Mouse (Mus musculus) kidney, postnatal 4 days (tissue): ENCODE measurements around the gene Phlpp1.

ENCODE experiments used
- DNase-seq, 2 experiments: peaks; one replicate each; pipeline ENCODE4 v3.0.0; 2021; ENCODE audit warnings: mixed read lengths in 2 of 2

Phlpp1 gene

DNA sequence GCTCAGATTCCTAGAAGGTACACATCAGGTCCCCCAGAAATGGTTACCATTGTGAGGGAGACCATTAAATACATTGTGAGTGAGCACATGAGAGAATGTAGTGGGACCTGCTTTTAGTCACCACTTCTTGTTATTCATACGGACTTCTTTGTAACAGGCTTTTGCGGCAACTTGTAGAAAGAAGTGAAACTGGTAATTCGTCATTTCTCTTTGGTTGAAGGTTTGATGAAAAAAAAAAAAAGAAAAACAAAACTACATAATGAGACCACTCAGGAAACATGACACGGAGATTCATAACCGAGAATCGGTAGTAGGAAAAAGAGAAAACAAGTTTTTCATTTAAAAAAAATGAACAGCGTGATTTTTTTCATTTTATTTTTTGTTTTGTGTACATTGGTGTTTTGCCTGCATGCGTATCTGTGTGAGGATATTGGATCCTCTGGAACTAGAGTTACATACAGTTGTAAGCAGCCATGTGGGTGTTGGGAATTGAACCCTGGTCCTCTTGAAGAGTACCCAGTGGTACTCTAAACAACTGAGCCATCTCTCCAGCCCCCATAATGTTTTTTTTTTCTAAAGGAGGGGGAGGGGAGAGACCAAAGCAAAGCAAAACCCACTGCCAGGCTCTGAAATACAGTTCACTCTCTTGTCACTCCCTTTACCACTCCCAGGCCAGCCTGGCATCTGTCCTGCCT lies 150.0 kb downstream of the Phlpp1 start:
- DNase-seq, result no peak

GRCm38 (mm10) chr1:106326691-106327090 lies 155.1 kb downstream of the Phlpp1 start:
- DNase-seq, result no peak

DNA sequence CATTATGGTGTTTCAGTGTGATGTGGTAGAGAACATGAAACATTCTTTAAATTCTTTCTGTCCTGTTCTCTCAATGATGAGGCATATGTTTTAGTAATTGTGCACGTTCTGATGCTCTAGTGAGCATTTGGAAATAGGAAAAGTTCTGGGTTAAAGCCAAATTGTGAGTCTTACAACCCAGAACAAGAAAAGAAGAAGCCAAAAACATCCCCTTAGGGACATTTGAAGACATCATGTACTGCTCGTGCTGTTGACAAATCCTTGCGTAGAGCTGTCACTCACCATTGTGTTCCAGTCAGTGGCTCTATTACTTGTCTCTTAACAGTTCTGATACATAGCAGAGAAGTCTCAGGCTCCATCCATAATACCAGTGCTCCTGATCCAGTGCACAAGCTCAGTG lies 170.5 kb downstream of the Phlpp1 start:
- DNase-seq, result no peak

DNA sequence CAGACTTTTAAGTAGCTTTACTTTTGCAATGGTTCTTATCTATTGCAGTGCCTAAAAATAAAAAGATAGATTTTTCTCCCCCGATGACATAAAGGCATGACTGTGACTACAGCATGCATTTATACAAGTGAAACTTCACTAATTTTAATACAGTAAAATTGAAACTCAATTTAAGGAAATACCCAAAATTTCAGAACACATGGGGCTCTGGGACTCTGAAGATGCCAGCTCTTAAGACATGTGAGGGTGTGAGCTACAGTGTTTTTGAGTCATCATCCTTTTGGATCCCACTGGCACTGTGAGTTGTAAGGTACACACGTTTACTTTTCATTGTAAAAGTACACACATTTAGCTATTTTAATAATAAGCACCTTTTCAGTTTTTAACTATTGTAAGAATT lies 173.7 kb downstream of the Phlpp1 start:
- no peak for DNase-seq

- peak in 1 of 2 experiments; percentile 12 for DNase-seq
Observed at GRCm38 (mm10) chr1:106346776-106347175, 175.2 kb downstream of the Phlpp1 start.

DNA sequence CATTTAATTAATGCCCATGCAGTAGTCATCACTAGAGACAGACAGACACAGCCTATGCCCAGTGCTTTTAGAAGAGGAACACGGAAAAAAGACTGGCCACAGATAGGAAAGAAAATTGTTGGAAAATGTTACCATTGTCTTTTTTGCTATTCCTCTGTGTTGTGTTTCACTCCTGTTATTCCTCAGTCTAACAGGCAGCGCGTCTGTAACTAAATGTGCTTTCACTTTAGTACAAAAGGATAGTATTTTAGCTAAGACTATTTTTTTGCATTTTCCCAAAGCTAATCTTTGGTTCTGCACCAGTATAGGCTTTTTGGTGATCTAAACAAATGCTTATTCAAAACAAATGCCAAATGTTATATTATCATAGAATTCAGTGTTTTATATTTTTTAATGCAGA lies 177.6 kb downstream of the Phlpp1 start:
- DNase-seq, result no peak

DNA sequence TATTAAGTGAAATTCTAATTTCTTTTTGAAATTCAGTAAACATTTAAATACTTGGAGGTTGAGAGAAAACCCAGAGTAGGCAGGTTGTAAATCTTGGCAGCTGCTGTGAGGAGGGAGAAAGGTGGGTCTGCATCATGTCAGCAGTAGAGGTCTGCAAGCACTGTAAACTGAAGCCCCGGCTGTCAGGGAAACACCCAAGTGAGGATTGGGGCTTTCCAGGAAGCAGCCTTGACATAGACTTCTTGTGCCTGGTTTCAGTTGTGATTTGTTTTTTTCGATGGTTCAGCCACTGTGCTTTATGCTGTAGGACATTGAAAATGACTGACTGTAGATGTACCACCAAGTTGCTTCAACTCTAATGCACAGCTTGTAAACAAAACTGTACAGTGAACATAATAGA lies 180.0 kb downstream of the Phlpp1 start:
- DNase-seq, result no peak

- no peak for DNase-seq
Observed at GRCm38 (mm10) chr1:106352801-106353511, 181.4 kb downstream of the Phlpp1 start.

GRCm38 (mm10) chr1:106353993-106354392 lies 182.4 kb downstream of the Phlpp1 start:
- DNase-seq, result no peak

- DNase-seq, result no peak
Observed at GRCm38 (mm10) chr1:106359474-106359873, 187.9 kb downstream of the Phlpp1 start.

DNA sequence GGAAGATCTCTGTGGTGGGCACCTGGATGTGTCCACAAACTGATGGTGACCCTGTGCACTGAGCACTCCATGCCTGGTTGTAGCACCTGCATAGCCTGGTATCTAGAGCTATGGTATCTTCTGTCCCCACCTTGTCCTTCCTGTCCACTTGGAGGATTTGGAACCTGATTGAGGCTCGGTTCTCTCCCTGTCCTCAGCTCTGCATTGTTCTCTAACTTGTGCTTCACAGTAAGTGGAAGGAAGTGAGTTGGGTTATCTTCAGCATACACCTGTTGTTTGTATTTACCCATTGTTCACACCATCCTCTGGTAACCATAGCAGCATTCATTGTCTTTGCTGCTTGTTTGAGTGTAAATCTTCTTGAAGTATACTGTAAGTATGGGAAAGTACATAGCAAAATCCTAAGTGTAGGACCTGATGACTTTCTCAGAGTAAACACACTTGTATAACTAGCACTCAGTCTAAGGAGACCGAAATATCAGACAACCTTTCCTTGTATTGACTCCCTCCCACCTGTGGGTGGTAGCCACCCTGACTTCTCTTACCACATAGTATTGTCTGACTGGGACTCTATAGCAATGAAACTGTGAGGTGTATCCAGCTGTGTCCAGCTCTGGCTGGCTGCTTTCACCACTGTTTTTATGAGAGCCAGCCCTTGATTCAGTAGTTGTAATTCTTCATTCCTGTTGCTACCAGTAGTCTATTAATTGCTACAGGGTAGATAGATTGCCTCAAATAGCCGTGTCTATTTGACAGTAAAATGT lies 191.5 kb downstream of the Phlpp1 start:
- DNase-seq, result no peak

DNA sequence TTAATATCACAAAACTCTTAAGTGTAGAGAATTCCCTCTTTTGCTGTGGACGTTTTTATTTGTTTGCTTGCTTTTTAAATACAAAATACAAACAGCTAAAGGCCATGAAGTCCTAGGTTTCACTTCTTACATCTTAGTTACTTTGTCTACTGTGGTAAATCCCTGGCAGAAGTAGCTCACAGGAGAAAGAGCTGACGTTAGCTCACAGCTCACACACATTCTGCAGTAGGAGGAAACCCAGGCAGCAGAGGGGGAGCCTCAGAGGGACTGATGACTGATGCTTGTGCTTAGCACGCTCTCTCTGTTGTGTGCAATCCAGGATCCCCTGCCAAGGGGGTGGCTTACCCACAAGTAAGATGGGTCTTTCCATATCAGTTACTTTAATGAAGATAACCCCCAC lies 197.8 kb downstream of the Phlpp1 start:
- DNase-seq, result no peak

DNA sequence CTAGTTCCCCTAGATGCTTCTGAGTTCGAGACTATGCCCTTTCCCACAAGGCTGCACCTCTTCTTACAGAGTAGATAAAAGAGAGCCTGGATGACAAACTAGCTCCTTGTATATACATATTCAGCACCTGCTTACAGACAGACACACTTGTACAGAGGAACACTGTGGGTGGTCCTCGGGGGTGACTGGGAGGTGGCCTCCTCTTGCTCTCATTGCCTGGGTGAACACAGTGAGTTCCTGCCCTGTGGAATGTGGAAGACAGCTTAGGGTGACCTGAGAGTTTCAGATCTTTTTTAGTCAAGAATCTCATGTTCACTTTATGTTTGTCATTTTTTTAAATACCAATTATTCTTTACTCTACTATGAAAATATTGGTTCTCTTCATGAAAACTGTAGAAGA lies 200.9 kb downstream of the Phlpp1 start:
- no peak for DNase-seq

DNA sequence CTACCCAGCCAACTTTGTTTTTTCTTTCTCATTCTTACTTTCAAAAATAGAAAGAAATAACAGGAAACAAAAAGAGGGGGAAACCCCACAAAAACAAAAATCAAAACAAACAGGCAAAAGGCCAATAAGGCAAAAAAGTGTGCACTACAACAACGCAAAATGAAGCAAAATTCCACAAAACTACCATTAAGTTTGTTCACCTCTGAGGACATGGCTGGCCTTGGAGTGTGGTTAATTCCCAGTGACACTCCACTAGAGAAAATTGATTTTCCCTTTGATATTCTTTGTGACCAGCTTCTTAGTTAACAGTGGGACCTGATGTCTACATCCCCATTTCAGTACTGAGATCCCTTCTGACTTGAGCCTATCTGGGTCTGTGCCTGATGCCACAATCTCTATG lies 202.1 kb downstream of the Phlpp1 start:
- DNase-seq, result no peak

DNA sequence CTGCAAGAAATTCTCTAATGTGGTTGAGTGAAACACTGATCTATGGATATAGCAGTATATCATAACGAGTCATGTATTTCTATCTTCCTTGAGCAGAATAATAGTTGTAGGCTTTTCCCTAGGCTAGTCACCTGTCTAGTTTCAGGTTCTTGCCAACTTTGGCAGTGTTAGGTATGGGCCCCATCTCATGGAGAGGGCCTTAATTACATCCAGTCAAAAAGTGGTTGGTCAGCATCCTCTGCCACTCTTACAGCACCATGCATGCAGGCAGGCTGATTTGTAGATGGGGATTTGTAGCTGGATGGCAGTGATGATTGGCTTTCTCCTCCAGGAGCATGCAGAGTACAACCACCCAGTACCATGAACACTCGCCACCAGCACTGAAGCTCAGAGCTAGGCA lies 202.7 kb downstream of the Phlpp1 start:
- no peak for DNase-seq

DNA sequence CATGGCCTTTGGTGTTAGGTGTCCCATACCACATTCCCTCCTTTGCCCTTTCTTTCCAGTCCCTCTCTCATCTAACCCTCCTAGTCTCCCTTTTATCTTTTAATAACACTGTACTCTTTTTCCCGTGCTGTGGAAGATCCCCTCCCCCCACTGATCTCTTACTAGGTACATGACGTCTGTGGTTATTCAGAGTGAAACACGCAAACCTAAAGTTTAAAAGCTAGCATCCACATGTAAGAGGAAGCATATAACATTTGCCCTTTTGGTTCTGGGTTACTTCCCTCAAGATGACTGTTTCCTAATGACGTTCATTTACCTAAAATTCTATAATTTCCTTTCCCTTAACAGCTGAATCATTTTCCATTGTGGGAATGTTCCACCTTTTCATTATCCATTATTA lies 203.4 kb downstream of the Phlpp1 start:
- DNase-seq, result no peak

- DNase-seq, result no peak
Observed at GRCm38 (mm10) chr1:106376003-106376402, 204.5 kb downstream of the Phlpp1 start.

DNA sequence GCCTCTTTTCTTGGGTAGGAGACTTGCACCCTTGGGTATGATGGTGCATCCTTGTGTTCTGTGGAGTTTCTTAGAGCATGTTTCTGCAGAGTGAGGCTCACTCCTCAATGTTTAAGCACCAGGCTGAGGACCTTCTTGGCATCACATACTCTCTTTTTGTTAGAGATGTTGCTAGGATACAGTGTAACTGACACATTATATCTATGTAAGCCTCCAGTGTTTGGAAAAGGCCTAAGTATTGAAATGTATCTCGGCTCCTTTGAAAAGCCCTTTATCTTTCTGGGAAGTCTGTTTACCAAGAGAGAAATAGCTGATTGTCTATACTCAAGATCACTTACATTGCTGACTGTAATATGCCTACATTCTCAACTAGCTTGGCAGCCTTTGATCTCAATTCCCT lies 208.9 kb downstream of the Phlpp1 start:
- DNase-seq, result no peak

DNA sequence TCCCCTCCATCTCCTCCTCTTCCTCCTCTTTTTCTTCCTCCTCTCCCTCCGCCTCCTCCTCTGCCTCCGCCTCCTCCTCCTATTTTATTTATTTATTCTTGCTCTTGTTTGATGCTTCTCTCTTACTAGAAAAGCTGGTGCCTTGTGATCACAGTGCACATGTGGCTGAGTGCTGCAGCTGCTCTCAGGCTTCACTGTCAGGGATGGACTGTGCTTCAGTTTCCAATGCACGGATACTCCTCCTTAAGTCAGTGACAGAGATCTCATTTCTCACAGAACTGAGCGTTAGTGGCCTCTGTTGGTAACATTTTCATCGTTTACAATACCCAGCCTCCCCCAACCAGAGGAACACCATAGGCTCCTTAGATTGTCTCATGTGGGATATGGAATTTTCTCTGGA lies 215.0 kb downstream of the Phlpp1 start:
- DNase-seq, result no peak

- DNase-seq, result no peak
Observed at GRCm38 (mm10) chr1:106387264-106387663, 215.7 kb downstream of the Phlpp1 start.

DNA sequence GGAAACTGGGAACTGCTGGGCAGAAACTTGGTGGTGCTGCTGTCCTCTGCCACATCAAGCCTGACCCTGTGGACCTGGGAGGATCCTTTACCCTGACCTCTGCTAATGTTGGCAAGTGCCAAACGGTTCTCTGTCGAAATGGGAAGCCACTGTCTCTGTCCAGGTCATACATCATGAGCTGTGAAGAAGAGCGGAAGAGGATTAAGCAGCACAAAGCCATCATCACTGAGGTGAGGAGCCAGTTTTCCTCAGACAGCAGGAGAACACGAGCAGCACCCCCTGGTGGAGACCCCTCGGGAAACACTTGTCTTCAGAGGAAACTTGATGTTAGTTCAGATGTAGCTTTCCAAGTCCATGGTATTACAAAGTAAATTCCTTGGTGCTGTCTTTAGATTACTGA lies 218.1 kb downstream of the Phlpp1 start:
- DNase-seq, result peak; percentile 81 to 84

DNA sequence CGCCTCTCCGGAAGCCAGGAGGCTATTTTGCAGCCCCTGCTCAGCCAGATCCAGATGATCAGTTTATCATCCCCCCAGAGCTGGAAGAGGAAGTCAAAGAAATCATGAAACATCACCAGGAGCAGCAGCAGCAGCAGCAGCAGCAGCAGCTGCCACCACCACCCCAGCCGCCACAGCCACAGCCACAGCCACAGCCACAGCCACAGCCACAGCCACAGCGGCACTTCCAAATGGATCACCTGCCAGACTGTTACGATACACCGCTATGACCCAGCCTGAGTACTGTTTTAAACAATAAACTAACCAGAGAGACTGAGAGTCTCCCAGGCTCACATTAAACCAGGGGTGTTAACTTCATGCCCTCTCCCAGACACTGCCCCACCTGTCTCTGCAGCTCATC lies 221.5 kb downstream of the Phlpp1 start:
- DNase-seq, result no peak

- DNase-seq, result no peak
Observed at GRCm38 (mm10) chr1:106394678-106395077, 223.1 kb downstream of the Phlpp1 start.

- peak; percentile 64 to 74 for DNase-seq
Observed at GRCm38 (mm10) chr1:106395476-106395875, 223.9 kb downstream of the Phlpp1 start.
